Mouse (Mus musculus) embryonic facial prominence, embryonic 12.5 days (tissue): ENCODE data around the gene Nedd9. TPM values are rescaled to one million over a fixed set of nuclear protein-coding genes. Genes with fewer than 3 reads are reported as not detected.

Experiments used
- ATAC-seq: fragments of 200-750 bp; cut with Nextera tagmentation; 2 replicates; pipeline ENCODE4 v1.8.0; 2017; ENCODE audit not compliant: insufficient number of reproducible peaks, insufficient read depth, low FRiP score, low TSS enrichment
- H3K27ac ChIP-seq: fragments of 300-500 bp; sonication (generic); 2 replicates; pipeline ENCODE4 v1.5.1; 2016; ENCODE audit warnings: mild to moderate bottlenecking
- H3K27me3 ChIP-seq: fragments of 300-500 bp; sonication (generic); 2 replicates; pipeline ENCODE4 v1.6.1; 2016; ENCODE audit warnings: mild to moderate bottlenecking, moderate library complexity
- H3K36me3 ChIP-seq: fragments of 300-500 bp; sonication (generic); 2 replicates; pipeline ENCODE4 v1.6.1; 2016; ENCODE audit warnings: mild to moderate bottlenecking
- H3K4me1 ChIP-seq: fragments of 300-500 bp; sonication (generic); 2 replicates; pipeline ENCODE4 v1.6.1; 2016
- H3K4me2 ChIP-seq: fragments of 300-500 bp; sonication (generic); replicated peaks from 2 replicates; pipeline ENCODE4 v1.6.1; 2016; ENCODE audit warnings: mild to moderate bottlenecking, moderate library complexity
- H3K4me3 ChIP-seq: fragments of 300-500 bp; sonication (generic); 2 replicates; pipeline ENCODE4 v1.5.1; 2016; ENCODE audit warnings: mild to moderate bottlenecking
- H3K9ac ChIP-seq: fragments of 300-500 bp; sonication (generic); 2 replicates; pipeline ENCODE4 v1.6.1; 2016; ENCODE audit warnings: mild to moderate bottlenecking, moderate library complexity
- H3K9me3 ChIP-seq: fragments of 300-500 bp; sonication (generic); 2 replicates; pipeline ENCODE4 v1.6.1; 2016; ENCODE audit warnings: mild to moderate bottlenecking, moderate library complexity
- WGBS: fragments of 180-500 bp; shearing (Covaris S2); methylation state at CpG from one replicate; pipeline ENCODE4 v1.1.7; 2016; 5-methylcytosine and 5-hydroxymethylcytosine counted together
- polyA plus RNA-seq: library from polyadenylated mRNA; unstranded; fragments of >200 nt; fragmentation: Nextera tagmentation; extraction: Ambion mirVana; gene quantifications from 2 replicates; pipeline ENCODE4 v1.2.1, GENCODE M21; 2016

Gene Nedd9
- polyA plus RNA-seq, 1 experiment from 2014 or later, result 20.6 TPM

- H3K27ac ChIP-seq, result no peak overlapping the region
- peaks cover 14% of the 10 kb centered on the region for H3K4me1 ChIP-seq
- no peak overlapping the region for H3K4me2 ChIP-seq
- 0 out of 2 replicates have a peak, but pooled peaks cover under 1% of the 10 kb centered on the region for H3K27me3 ChIP-seq
- 42% methylated on average over 7 of the region's 7 CpGs for WGBS
- ATAC-seq, result no peak
- no peaks in the 10 kb centered on the region for H3K36me3 ChIP-seq
- H3K9ac ChIP-seq, result no peak overlapping the region
- no peak overlapping the region for H3K4me3 ChIP-seq
- H3K9me3 ChIP-seq, result no peaks in the 10 kb centered on the region
Observed at GRCm38 (mm10) chr13:41510631-41511419, 23.7 kb upstream of the Nedd9 start.

- Histone ChIP-seq H3K9me3 (no peaks in the 10 kb centered on the region), H3K4me3 (no peak overlapping the region), H3K4me2 (no peak overlapping the region), H3K9ac (no peak overlapping the region), H3K4me1 (no peaks in the 10 kb centered on the region), H3K27ac (no peak overlapping the region), H3K36me3 (no peaks in the 10 kb centered on the region), H3K27me3 (0 out of 2 replicates have a peak, but pooled peaks cover 2% of the 10 kb centered on the region)
- ATAC-seq, result no peak
- WGBS, result 85% methylated on average over 2 of the region's 2 CpGs
Observed at GRCm38 (mm10) chr13:41505594-41505993, 18.4 kb upstream of the Nedd9 start.

- Histone ChIP-seq H3K9me3 (no peaks in the 10 kb centered on the region), H3K27me3 (0 out of 2 replicates have a peak, but pooled peaks cover 2% of the 10 kb centered on the region), H3K4me1 (no peaks in the 10 kb centered on the region), H3K27ac (no peak overlapping the region), H3K36me3 (no peaks in the 10 kb centered on the region), H3K4me3 (no peak overlapping the region), H3K4me2 (no peak overlapping the region), H3K9ac (no peak overlapping the region)
- 81% methylated on average over 2 of the region's 2 CpGs for WGBS
- ATAC-seq, result no peak
Observed at GRCm38 (mm10) chr13:41504997-41505396, 17.8 kb upstream of the Nedd9 start.

- H3K36me3 ChIP-seq, result no peaks in the 10 kb centered on the region
- 86% methylated on average over 2 of the region's 2 CpGs for whole genome bisulfite sequencing
- no peak overlapping the region for H3K27ac ChIP-seq
- H3K9ac ChIP-seq, result no peak overlapping the region
- H3K27me3 ChIP-seq, result 0 out of 2 replicates have a peak, but pooled peaks cover 2% of the 10 kb centered on the region
- ATAC-seq, result no peak
- H3K4me1 ChIP-seq, result no peaks in the 10 kb centered on the region
- H3K4me3 ChIP-seq, result no peak overlapping the region
- H3K9me3 ChIP-seq, result no peaks in the 10 kb centered on the region
- H3K4me2 ChIP-seq, result no peak overlapping the region
Observed at GRCm38 (mm10) chr13:41504448-41504847, 17.3 kb upstream of the Nedd9 start.

GRCm38 (mm10) chr13:41502917-41503301, 15.7 kb upstream of the Nedd9 start:
- WGBS, result 76% methylated on average over 2 of the region's 2 CpGs
- Histone ChIP-seq H3K27me3 (0 out of 2 replicates have a peak, but pooled peaks cover 2% of the 10 kb centered on the region), H3K4me3 (no peak overlapping the region), H3K4me1 (no peaks in the 10 kb centered on the region), H3K9me3 (no peaks in the 10 kb centered on the region), H3K27ac (no peak overlapping the region), H3K9ac (no peak overlapping the region), H3K4me2 (no peak overlapping the region), H3K36me3 (no peaks in the 10 kb centered on the region)
- no peak for ATAC-seq

GRCm38 (mm10) chr13:41502136-41502916, 15.2 kb upstream of the Nedd9 start:
- 0 out of 2 replicates have a peak, but pooled peaks cover 2% of the 10 kb centered on the region for H3K27me3 ChIP-seq
- H3K9me3 ChIP-seq, result no peaks in the 10 kb centered on the region
- H3K4me3 ChIP-seq, result no peak overlapping the region
- no peak overlapping the region for H3K4me2 ChIP-seq
- H3K4me1 ChIP-seq, result no peaks in the 10 kb centered on the region
- H3K36me3 ChIP-seq, result no peaks in the 10 kb centered on the region
- WGBS, result 72% methylated on average over 12 of the region's 12 CpGs
- no peak for ATAC-seq
- no peak overlapping the region for H3K9ac ChIP-seq
- no peak overlapping the region for H3K27ac ChIP-seq

GRCm38 (mm10) chr13:41500793-41501192, 13.6 kb upstream of the Nedd9 start:
- Histone ChIP-seq H3K4me3 (no peak overlapping the region), H3K27ac (no peak overlapping the region), H3K4me2 (no peak overlapping the region), H3K9ac (no peak overlapping the region), H3K4me1 (no peaks in the 10 kb centered on the region), H3K9me3 (no peaks in the 10 kb centered on the region), H3K27me3 (0 out of 2 replicates have a peak, but pooled peaks cover 2% of the 10 kb centered on the region), H3K36me3 (no peaks in the 10 kb centered on the region)
- WGBS, result 95% methylated on average over 3 of the region's 3 CpGs
- ATAC-seq, result no peak

GRCm38 (mm10) chr13:41498611-41499121, 11.5 kb upstream of the Nedd9 start:
- no peak overlapping the region for H3K27ac ChIP-seq
- H3K27me3 ChIP-seq, result no peaks in the 10 kb centered on the region
- no peaks in the 10 kb centered on the region for H3K4me1 ChIP-seq
- H3K4me3 ChIP-seq, result no peak overlapping the region
- H3K4me2 ChIP-seq, result no peak overlapping the region
- H3K9ac ChIP-seq, result no peak overlapping the region
- WGBS, result 83% methylated on average over 2 of the region's 2 CpGs
- no peaks in the 10 kb centered on the region for H3K36me3 ChIP-seq
- ATAC-seq, result no peak
- no peaks in the 10 kb centered on the region for H3K9me3 ChIP-seq

GRCm38 (mm10) chr13:41494681-41495080, 7.5 kb upstream of the Nedd9 start:
- no peak overlapping the region for H3K27ac ChIP-seq
- no peak for ATAC-seq
- H3K36me3 ChIP-seq, result no peaks in the 10 kb centered on the region
- H3K9ac ChIP-seq, result no peak overlapping the region
- H3K4me2 ChIP-seq, result no peak overlapping the region
- no peak overlapping the region for H3K4me3 ChIP-seq
- WGBS, result 83% methylated on average over 2 of the region's 2 CpGs
- no peaks in the 10 kb centered on the region for H3K27me3 ChIP-seq
- no peaks in the 10 kb centered on the region for H3K9me3 ChIP-seq
- no peaks in the 10 kb centered on the region for H3K4me1 ChIP-seq

GRCm38 (mm10) chr13:41491981-41492702, 5.0 kb upstream of the Nedd9 start:
- no peak overlapping the region for H3K4me2 ChIP-seq

GRCm38 (mm10) chr13:41491522-41491921, 4.4 kb upstream of the Nedd9 start:
- Histone ChIP-seq H3K4me1 (peaks cover 5% of the 10 kb centered on the region; the same call in 1 of the 2 replicates), H3K4me2 (no peak overlapping the region), H3K36me3 (no peaks in the 10 kb centered on the region), H3K4me3 (no peak overlapping the region), H3K9me3 (no peaks in the 10 kb centered on the region), H3K27ac (no peak overlapping the region), H3K9ac (no peak overlapping the region), H3K27me3 (no peaks in the 10 kb centered on the region)
- ATAC-seq, result no peak
- WGBS, result 69% methylated on average over 7 of the region's 7 CpGs

More at GRCm38 (mm10) chr13:41491981-41492702, 5.0 kb upstream of the Nedd9 start:
- Histone ChIP-seq H3K9me3 (no peaks in the 10 kb centered on the region), H3K36me3 (no peaks in the 10 kb centered on the region), H3K27ac (no peak overlapping the region), H3K9ac (no peak overlapping the region), H3K4me1 (peaks cover 2% of the 10 kb centered on the region; the same call in 1 of the 2 replicates), H3K27me3 (no peaks in the 10 kb centered on the region), H3K4me3 (no peak overlapping the region)
- WGBS, result 77% methylated on average over 8 of the region's 8 CpGs
- ATAC-seq, result no peak
